Mouse (Mus musculus): ENCODE results near the gene Eme1.

- no peak for TF ChIP-seq CTCF (IDR thresholded peaks at IDR 0.05; ENCODE audit: low read depth, low read length)
- no peak for TF ChIP-seq POLR2A (IDR thresholded peaks at IDR 0.05; ENCODE audit: borderline replicate concordance, low read depth, low read length)
Measured at GRCm38 (mm10) chr11:94602356-94602955, 51.3 kb downstream of the Eme1 start.
